Mouse (Mus musculus) T-cell, adult 66 days (primary cell): ENCODE results near the gene Olfr1195. TPM values are rescaled to one million over a fixed set of nuclear protein-coding genes. Genes with fewer than 3 reads are reported as not detected.

Experiments
- total RNA-seq, 2 experiments: library from RNA; stranded (reverse); gene quantifications; 3 replicates in 1 of 2; 4 replicates in 1 of 2; pipeline ENCODE4 v1.2.4; 2023

Gene Olfr1195
- total RNA-seq = not detected

DNA sequence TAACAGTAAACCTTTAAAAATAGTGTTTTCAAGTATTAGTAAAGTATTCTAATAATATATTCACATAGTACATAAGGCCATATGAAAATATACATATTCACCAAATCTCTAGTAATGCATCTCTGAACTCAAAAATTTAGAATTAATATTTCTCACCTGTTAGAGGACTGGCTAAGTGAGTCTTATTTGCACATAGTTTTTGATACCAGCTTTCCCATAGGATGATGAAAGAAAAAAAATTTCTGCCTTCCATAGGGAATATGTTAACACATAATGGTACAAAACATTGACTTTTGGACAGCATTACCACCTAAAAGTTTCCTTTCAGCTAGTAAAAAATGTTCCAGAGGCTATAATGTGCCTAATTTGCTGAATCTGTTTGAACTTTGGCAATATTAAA is at the start of gene Olfr1195:
TSS of gene Olfr1195 (minus strand) at position 101 of the 400 bp plus-strand sequence.

DNA sequence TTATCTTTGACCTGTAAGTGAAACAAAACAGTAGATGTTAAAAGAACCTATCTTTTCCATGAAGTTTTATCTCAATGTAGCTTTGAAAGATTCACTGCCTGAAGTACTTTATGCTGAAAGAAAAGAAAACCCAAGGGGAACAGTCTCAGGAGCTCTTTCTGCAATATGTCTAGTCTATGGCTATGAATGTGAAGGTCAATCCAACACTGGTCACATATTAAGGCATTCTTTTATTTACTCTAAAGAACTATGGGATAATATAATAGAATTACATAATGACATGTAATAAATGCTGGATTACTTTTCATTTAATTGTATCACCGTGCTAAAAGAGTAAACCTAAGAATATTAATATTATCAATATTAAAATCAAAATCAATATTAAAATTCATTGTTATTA is 43.3 kb upstream of the Olfr1195 start, which contains the start of gene Olfr1197:
TSS of gene Olfr1197 (minus strand) at position 101 of the 400 bp plus-strand sequence.

DNA sequence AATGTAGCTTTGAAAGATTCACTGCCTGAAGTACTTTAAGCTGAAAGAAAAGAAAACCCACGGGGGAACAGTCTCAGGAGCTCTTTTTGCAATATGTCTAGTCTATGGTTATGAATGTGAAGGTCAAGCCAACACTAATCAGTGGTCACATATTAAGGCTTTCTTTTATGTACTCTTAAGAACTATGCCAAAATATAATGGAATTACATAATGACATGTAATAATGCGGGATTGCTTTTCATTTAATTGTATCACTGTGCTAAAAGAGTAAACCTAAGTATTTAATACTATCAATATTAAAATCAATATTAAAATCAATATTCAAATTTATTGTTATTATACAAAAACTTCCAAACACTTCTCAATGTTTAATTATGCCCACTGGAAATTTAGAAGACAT is 15.5 kb upstream of the Olfr1195 start, which contains the start of gene Olfr1196:
TSS of gene Olfr1196 (minus strand) at position 101 of the 400 bp plus-strand sequence.

DNA sequence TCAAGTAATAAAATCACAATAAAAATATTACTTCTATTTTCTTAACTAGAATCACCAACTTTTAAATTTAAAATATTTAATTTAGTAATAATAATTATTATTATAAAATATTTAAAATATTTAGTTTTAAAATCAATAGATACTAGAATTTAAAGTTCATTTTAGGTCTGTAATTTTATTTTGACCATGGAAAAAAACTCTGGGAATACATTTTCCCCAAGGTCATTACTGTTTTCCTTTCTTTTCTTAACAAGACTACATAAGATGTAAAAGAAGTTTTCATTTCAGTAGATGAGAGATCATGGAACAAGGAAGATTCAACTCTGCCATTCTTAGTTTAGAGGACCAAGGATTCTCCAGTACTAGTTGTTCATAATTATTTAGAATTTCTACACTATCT is 13.7 kb downstream of the Olfr1195 start, which contains the start of gene Olfr1193:
TSS of gene Olfr1193 (plus strand) at position 301 of the 400 bp plus-strand sequence.

DNA sequence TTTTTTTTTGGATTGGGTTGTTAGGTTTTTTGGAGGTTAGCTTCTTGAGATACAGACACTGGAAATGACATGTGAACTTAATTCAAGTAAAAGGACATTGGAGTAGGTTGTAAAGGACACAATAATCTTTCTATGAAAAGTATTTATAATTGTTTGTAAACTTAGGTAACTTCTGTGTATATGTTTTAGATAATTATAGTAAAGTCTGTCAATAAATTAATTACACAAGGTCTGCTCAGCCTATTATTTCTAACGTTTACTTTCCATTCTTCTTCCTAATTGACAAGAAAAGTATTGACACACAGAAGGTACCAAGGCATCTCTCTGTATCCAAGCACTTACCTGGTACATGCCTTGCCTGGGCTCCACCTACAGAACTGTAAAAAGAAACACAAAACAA is 40.8 kb downstream of the Olfr1195 start, which contains the start of gene Olfr1192-ps1:
TSS of gene Olfr1192-ps1 (plus strand) at position 301 of the 400 bp plus-strand sequence.

DNA sequence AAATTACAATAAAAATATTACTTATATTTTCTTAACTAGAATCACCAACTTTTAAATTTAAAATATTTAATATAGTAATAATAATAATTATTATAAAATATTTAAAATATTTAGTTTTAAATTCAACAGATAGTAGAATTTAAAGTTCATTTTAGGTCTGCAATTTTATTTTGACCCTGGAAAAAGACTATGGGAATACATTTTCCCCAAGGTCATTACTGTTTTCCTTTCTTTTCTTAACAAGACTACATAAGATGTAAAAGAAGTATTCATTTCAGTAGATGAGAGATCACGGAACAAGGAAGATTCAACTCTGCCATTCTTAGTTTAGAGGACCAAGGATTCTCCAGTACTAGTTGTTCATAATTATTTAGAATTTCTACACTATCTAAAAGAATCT is 48.7 kb downstream of the Olfr1195 start, which contains the start of gene Olfr1191-ps1:
TSS of gene Olfr1191-ps1 (plus strand) at position 301 of the 400 bp plus-strand sequence.

Other genes starting within 250 kb of the Olfr1195 start
- not detected for gene Gm13757, start 240.1 kb downstream of the Olfr1195 start, total RNA-seq
- not detected for gene Olfr1183, start 234.3 kb downstream of the Olfr1195 start, total RNA-seq
- not detected for gene Olfr1184, start 205.6 kb downstream of the Olfr1195 start, total RNA-seq
- gene Olfr1185-ps1, start 195.9 kb downstream of the Olfr1195 start, total RNA-seq = not detected
- not detected for gene Olfr1186, start 170.6 kb downstream of the Olfr1195 start, total RNA-seq
- gene Olfr1188, start 132.3 kb downstream of the Olfr1195 start, total RNA-seq = not detected
- gene Olfr1189, start 102.7 kb downstream of the Olfr1195 start, total RNA-seq = not detected
- gene Olfr1191-ps1, start 48.6 kb downstream of the Olfr1195 start, total RNA-seq = under 1 TPM in 1 of 2 experiments, not detected in 1; 0.17 TPM
- not detected for gene Olfr1192-ps1, start 40.7 kb downstream of the Olfr1195 start, total RNA-seq
- gene Olfr1193, start 13.6 kb downstream of the Olfr1195 start, total RNA-seq = not detected
- gene Olfr1196, start 15.4 kb upstream of the Olfr1195 start, total RNA-seq = not detected
- not detected for gene Olfr1197, start 43.2 kb upstream of the Olfr1195 start, total RNA-seq
- not detected for gene Olfr1198, start 62.2 kb upstream of the Olfr1195 start, total RNA-seq
- not detected for gene Olfr1199, start 71.3 kb upstream of the Olfr1195 start, total RNA-seq
- not detected for gene Olfr1200, start 81.3 kb upstream of the Olfr1195 start, total RNA-seq
- not detected for gene Olfr1201, start 103.8 kb upstream of the Olfr1195 start, total RNA-seq
- gene Olfr1202, start 125.3 kb upstream of the Olfr1195 start, total RNA-seq = not detected
- not detected for gene Olfr1205, start 140.6 kb upstream of the Olfr1195 start, total RNA-seq
- not detected for gene Olfr1204, start 160.1 kb upstream of the Olfr1195 start, total RNA-seq
- not detected for gene Olfr1206, start 174.0 kb upstream of the Olfr1195 start, total RNA-seq
- gene Olfr1208, start 213.1 kb upstream of the Olfr1195 start, total RNA-seq = not detected
- gene Olfr1209, start 226.0 kb upstream of the Olfr1195 start, total RNA-seq = not detected
- gene Olfr1211, start 248.9 kb upstream of the Olfr1195 start, total RNA-seq = not detected